10 mouse cellular contexts compared by ENCODE assay signal in genomic region chr11:100004846-100005245, GRCm38 (mm10). TPM values are rescaled to one million over a fixed set of nuclear protein-coding genes. Genes with fewer than 3 reads are reported as not detected.
DNase-seq lines count a peak whose midpoint lies in the region; ATAC-seq lines count a peak whose summit lies in the region.
"Had no signal": no experiment of that assay in that cellular context is flagged by ENCODE, and none has a peak within 500 bp of the region (broad histone marks: within the 10 kb centered on the region; RNA-seq: fewer than 3 reads in every experiment).

No protein-coding gene starts in this region.

- H3K27me3 ChIP-seq in heart, embryonic 12.5 days (replicated peaks), result no peaks in the 10 kb centered on the region
- H3K27me3 ChIP-seq: embryonic facial prominence, embryonic 13.5 days; megakaryocyte, embryonic 14.5 days had no signal

- no peak overlapping the region for H3K9ac ChIP-seq in heart, embryonic 12.5 days
- H3K9ac ChIP-seq: embryonic facial prominence, embryonic 13.5 days had no signal

- H3K36me3 ChIP-seq in heart, embryonic 12.5 days, result no peaks in the 10 kb centered on the region
- H3K36me3 ChIP-seq: embryonic facial prominence, embryonic 13.5 days had no signal

- DNase-seq in heart, postnatal 10 days, result peak; percentile 35 to 69
- DNase-seq in B cell, adult 2 months, result peak; percentile 24 to 25
- peak; percentile 26 to 27 for DNase-seq in adrenal gland, adult 18-20 months (ENCODE audit: low spot score in 2 of 2)
- DNase-seq in embryo, embryonic 9.5 days (ENCODE audit: extremely low spot score), result peak; percentile 33
- peak; percentile 35 to 73 for DNase-seq in layer of hippocampus, adult 18-20 months (ENCODE audit: low spot score in 2 of 2)

- no peak overlapping the region for H3K4me3 ChIP-seq in heart, embryonic 12.5 days
- H3K4me3 ChIP-seq: embryonic facial prominence, embryonic 13.5 days; megakaryocyte, embryonic 14.5 days had no signal

- H3K4me2 ChIP-seq in heart, embryonic 12.5 days, result no peak overlapping the region
- H3K4me2 ChIP-seq: embryonic facial prominence, embryonic 13.5 days had no signal

- intact Hi-C loops in heart, postnatal 10 days (cut with DNase I), result loop anchor here (2.0 kb wide), 1 partner anchor 540 kb away; no protein-coding TSS in a partner anchor

- WGBS in heart, embryonic 12.5 days, result 23% methylated on average over 6 of the region's 6 CpGs

- ATAC-seq in heart, embryonic 12.5 days (ENCODE audit: insufficient number of reproducible peaks, low FRiP score), result no peak
- peak; percentile 54; the same call in 1 of the 2 replicates for ATAC-seq in megakaryocyte, adult 5-6 weeks (ENCODE audit: poor library complexity, severe bottlenecking)
- no peak for ATAC-seq in activated CD4-positive, CD25-positive, alpha-beta regulatory T cell, adult 4 months

- H3K9me3 ChIP-seq in heart, embryonic 12.5 days (replicated peaks), result peaks cover 7% of the 10 kb centered on the region

- no peak overlapping the region for H3K27ac ChIP-seq in heart, embryonic 12.5 days (ENCODE audit: poor library complexity, severe bottlenecking)
- H3K27ac ChIP-seq: embryonic facial prominence, embryonic 13.5 days had no signal

- no peaks in the 10 kb centered on the region for H3K4me1 ChIP-seq in heart, embryonic 12.5 days (replicated peaks)
- H3K4me1 ChIP-seq: embryonic facial prominence, embryonic 13.5 days; megakaryocyte, embryonic 14.5 days had no signal

RNA-seq across cellular contexts. Expression of gene Krtap17-1, which starts 11.1 kb away (rescaled TPM):
- not detected for total RNA-seq in heart, postnatal 10 days (2021)
- polyA plus RNA-seq in heart, embryonic 12.5 days (2016; fragmentation: Nextera tagmentation; extraction: Ambion mirVana), result not detected in 2 replicates
- total RNA-seq in adrenal gland, adult 18-20 months (2021), result not detected
- total RNA-seq in layer of hippocampus, adult 18-20 months (2021), result not detected
- not detected in 2 replicates for total RNA-seq in megakaryocyte, adult 5-6 weeks (2015)
- not detected in 2 replicates for total RNA-seq in megakaryocyte, adult 5-6 weeks (2017)
- not detected for polyA plus RNA-seq in activated CD4-positive, CD25-positive, alpha-beta regulatory T cell, adult 4 months (2017; shearing (Covaris generic))

RNA-seq across cellular contexts. Expression of gene Krt33a, which starts 11.2 kb away (rescaled TPM):
- total RNA-seq in heart, postnatal 10 days (2021), result not detected
- not detected in 2 replicates for polyA plus RNA-seq in heart, embryonic 12.5 days (2016; fragmentation: Nextera tagmentation; extraction: Ambion mirVana)
- not detected for total RNA-seq in adrenal gland, adult 18-20 months (2021)
- not detected for total RNA-seq in layer of hippocampus, adult 18-20 months (2021)
- not detected in 2 replicates for total RNA-seq in megakaryocyte, adult 5-6 weeks (2015)
- total RNA-seq in megakaryocyte, adult 5-6 weeks (2017), result not detected in 2 replicates
- polyA plus RNA-seq in activated CD4-positive, CD25-positive, alpha-beta regulatory T cell, adult 4 months (2017; shearing (Covaris generic)), result not detected
- polyA plus RNA-seq: embryonic facial prominence, embryonic 13.5 days had no signal

RNA-seq across cellular contexts. Expression of gene Krtap16-1, which starts 18.4 kb away (rescaled TPM):
- total RNA-seq in heart, postnatal 10 days (2021), result not detected
- not detected in 2 replicates for polyA plus RNA-seq in heart, embryonic 12.5 days (2016; fragmentation: Nextera tagmentation; extraction: Ambion mirVana)
- not detected for total RNA-seq in adrenal gland, adult 18-20 months (2021)
- not detected for total RNA-seq in layer of hippocampus, adult 18-20 months (2021)
- not detected in 2 replicates for total RNA-seq in megakaryocyte, adult 5-6 weeks (2015)
- not detected in 2 replicates for total RNA-seq in megakaryocyte, adult 5-6 weeks (2017)
- not detected for polyA plus RNA-seq in activated CD4-positive, CD25-positive, alpha-beta regulatory T cell, adult 4 months (2017; shearing (Covaris generic))
- polyA plus RNA-seq: embryonic facial prominence, embryonic 13.5 days had no signal

RNA-seq across cellular contexts. Expression of gene Krt33b, which starts 24.8 kb away (rescaled TPM):
- total RNA-seq in heart, postnatal 10 days (2021), result not detected
- polyA plus RNA-seq in heart, embryonic 12.5 days (2016; fragmentation: Nextera tagmentation; extraction: Ambion mirVana), result not detected in 2 replicates
- total RNA-seq in adrenal gland, adult 18-20 months (2021), result not detected
- not detected for total RNA-seq in layer of hippocampus, adult 18-20 months (2021)
- total RNA-seq in megakaryocyte, adult 5-6 weeks (2015), result not detected in 2 replicates
- not detected in 2 replicates for total RNA-seq in megakaryocyte, adult 5-6 weeks (2017)
- not detected for polyA plus RNA-seq in activated CD4-positive, CD25-positive, alpha-beta regulatory T cell, adult 4 months (2017; shearing (Covaris generic))
- polyA plus RNA-seq: embryonic facial prominence, embryonic 13.5 days had no signal

RNA-seq across cellular contexts. Expression of gene Krtap29-1, which starts 26.0 kb away (rescaled TPM):
- total RNA-seq in heart, postnatal 10 days (2021), result not detected
- polyA plus RNA-seq in heart, embryonic 12.5 days (2016; fragmentation: Nextera tagmentation; extraction: Ambion mirVana), result not detected in 2 replicates
- not detected for total RNA-seq in adrenal gland, adult 18-20 months (2021)
- total RNA-seq in layer of hippocampus, adult 18-20 months (2021), result not detected
- total RNA-seq in megakaryocyte, adult 5-6 weeks (2015), result not detected in 2 replicates
- not detected in 2 replicates for total RNA-seq in megakaryocyte, adult 5-6 weeks (2017)
- polyA plus RNA-seq in activated CD4-positive, CD25-positive, alpha-beta regulatory T cell, adult 4 months (2017; shearing (Covaris generic)), result not detected
- polyA plus RNA-seq: embryonic facial prominence, embryonic 13.5 days had no signal
